Mouse (Mus musculus) E14TG2a.4 (cell line): ENCODE results near the gene Nexn.

Experiments
- CTCF ChIP-seq: conservative IDR thresholded peaks from 2 replicates; pipeline ENCODE4 v1.5.1; 2014; ENCODE audit warnings: low read length
- NANOG ChIP-seq: IDR thresholded peaks from 2 replicates; pipeline ENCODE4 v1.6.1; 2014; ENCODE audit warnings: borderline replicate concordance, low read length, mixed read lengths
- POU5F1 ChIP-seq: IDR thresholded peaks from 2 replicates; pipeline ENCODE4 v1.6.1; 2014; ENCODE audit warnings: low read length, borderline replicate concordance

- TF ChIP-seq NANOG (no peak), CTCF (no peak), POU5F1 (no peak)
Observed at GRCm38 (mm10) chr3:152228843-152229242, 37.3 kb downstream of the Nexn start.
